Mouse (Mus musculus) urinary bladder, postnatal 0 days (tissue): Measurements from ENCODE around the gene Myh7b. TPM values are rescaled to one million over a fixed set of nuclear protein-coding genes. Genes with fewer than 3 reads are reported as not detected.

Experiments used
- microRNA counts: library from miRNA; unstranded; fragments of <30 nt; microRNA quantifications from one replicate; lab custom pipeline; 2016
- microRNA-seq: library from miRNA; unstranded; fragments of <30 nt; microRNA quantifications from one replicate; pipeline ENCODE4, GENCODE M21; 2016
- polyA plus RNA-seq: library from polyadenylated mRNA; unstranded; fragments of >200 nt; fragmentation: Nextera tagmentation; extraction: Ambion mirVana; gene quantifications from 2 replicates; pipeline ENCODE4 v1.2.1, GENCODE M21; 2015

Myh7b gene
- polyA plus RNA-seq, result 0.11 and 0.23 TPM in 2 replicates

DNA sequence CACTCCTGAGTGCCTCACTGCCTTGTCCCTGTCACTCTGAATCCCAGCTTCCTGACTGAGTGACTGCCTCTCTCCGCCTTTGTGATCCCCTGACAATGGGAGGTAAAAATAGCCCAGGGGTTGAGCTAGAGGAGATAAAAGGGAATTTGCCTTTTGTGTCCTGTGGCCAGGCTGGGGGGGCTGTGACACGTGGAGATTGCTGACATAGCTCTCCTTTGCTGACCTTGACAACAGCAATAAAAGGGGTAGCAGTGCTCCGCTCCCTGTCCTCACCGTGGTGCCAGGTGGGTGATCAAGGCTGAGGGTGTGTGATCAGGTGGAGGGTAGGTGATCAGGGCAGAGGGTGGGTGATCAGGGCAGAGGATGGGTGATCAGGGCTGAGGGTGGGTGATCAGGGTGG lies at the start of gene Myh7b:
Gene Myh7b, plus strand, starts transcription at position 235 of the 400 bp plus-strand sequence.

GRCm38 (mm10) chr2:155592137-155592853 lies 18.7 kb upstream of the Myh7b start, which contains the start of gene Gss:
TSS of gene Gss (minus strand) at chr2:155592810.

MicroRNAs within 50 kb of the gene (microRNA counts, 519-probe panel; counts per million panel counts)
- 615 counts per million, percentile 2 among the panel's probes with 10 or more counts for microRNA mmu-miR-499 (lab: Ali Mortazavi, UCI)

Small RNA genes within 50 kb of the gene (microRNA-seq; reads per million reads assigned to microRNA genes)
- 8.3 reads per million, percentile 17 among the genes with 10 or more reads in this experiment for gene Mir499

Other genes with a start within 250 kb of the Myh7b start
- 27.1 and 35.5 TPM in 2 replicates for gene Trp53inp2, start 230.2 kb upstream of the Myh7b start, polyA plus RNA-seq
- gene Ncoa6, start 137.3 kb upstream of the Myh7b start, polyA plus RNA-seq, result 12.9 and 13.5 TPM in 2 replicates
- gene Acss2, start 93.3 kb upstream of the Myh7b start, polyA plus RNA-seq, result 8.3 and 9.9 TPM in 2 replicates
- gene Ggt7, start 93.0 kb upstream of the Myh7b start, polyA plus RNA-seq, result 1.9 and 2.7 TPM in 2 replicates
- 17.9 and 18.7 TPM in 2 replicates for gene Gss, start 18.4 kb upstream of the Myh7b start, polyA plus RNA-seq
- 67.5 and 69.9 TPM in 2 replicates for gene Trpc4ap, start 81.2 kb downstream of the Myh7b start, polyA plus RNA-seq
- gene Edem2, start 118.3 kb downstream of the Myh7b start, polyA plus RNA-seq, result 23.0 and 25.7 TPM in 2 replicates
- gene Gm17581, start 124.7 kb downstream of the Myh7b start, polyA plus RNA-seq, result not detected in 2 replicates
- gene Procr, start 139.9 kb downstream of the Myh7b start, polyA plus RNA-seq, result 7.4 and 8.4 TPM in 2 replicates
- 0.04 and 0.07 TPM in 2 replicates for gene Mmp24, start 164.1 kb downstream of the Myh7b start, polyA plus RNA-seq
- gene BC029722, start 208.2 kb downstream of the Myh7b start, polyA plus RNA-seq, result 36.9 and 43.0 TPM in 2 replicates
- gene Eif6, start 215.7 kb downstream of the Myh7b start, polyA plus RNA-seq, result 139 and 163 TPM in 2 replicates
- gene Fam83c, start 223.6 kb downstream of the Myh7b start, polyA plus RNA-seq, result 0.11 and 0.14 TPM in 2 replicates